Mouse (Mus musculus) liver, embryonic 14.5 days (tissue): ENCODE measurements around the gene Esm1.
A peak's percentile ranks its signal among the peaks of the same experiment; 100 is the strongest.

Source experiments
- CTCF ChIP-seq: IDR thresholded peaks from 2 replicates; pipeline ENCODE4 v1.5.1; 2016; ENCODE audit warnings: antibody characterized with exemption, low read depth, control low read depth
- EP300 ChIP-seq: IDR thresholded peaks from 2 replicates; pipeline ENCODE4 v1.6.1; 2016; ENCODE audit warnings: antibody characterized with exemption, low read depth

DNA sequence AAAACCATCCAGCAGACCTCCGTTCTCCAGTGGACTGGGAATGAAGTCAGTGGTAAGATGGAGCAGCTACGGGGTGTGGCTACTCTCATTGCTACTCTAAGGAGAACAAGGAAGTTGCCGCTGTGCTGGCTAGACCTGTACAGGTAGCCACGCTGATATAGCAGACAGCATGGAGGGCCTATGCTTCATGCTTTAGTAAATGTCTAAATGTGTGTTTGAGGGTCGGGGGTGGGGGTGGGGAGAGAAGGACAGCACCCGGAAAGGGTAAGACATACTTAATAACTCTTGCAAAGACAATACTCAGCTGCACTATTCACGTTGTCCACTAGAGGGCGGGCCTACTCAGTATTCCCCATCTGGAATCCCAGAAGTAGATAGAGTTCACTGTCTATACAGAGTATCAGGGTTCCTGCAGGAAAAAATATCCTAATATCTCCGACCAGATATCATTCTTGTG, 57.1 kb downstream of the Esm1 start:
- TF ChIP-seq CTCF, result peak; percentile 80
- TF ChIP-seq EP300, result no peak
